Mouse (Mus musculus): ENCODE measurements around the gene Rhbdd3. TPM values are rescaled to one million over a fixed set of nuclear protein-coding genes. Genes with fewer than 3 reads are reported as not detected.
A peak's percentile ranks its signal among the peaks of the same experiment; 100 is the strongest.

The Rhbdd3 gene
- polyA plus RNA-seq, 1 experiment from 2014 or later: 11.1 TPM

DNA sequence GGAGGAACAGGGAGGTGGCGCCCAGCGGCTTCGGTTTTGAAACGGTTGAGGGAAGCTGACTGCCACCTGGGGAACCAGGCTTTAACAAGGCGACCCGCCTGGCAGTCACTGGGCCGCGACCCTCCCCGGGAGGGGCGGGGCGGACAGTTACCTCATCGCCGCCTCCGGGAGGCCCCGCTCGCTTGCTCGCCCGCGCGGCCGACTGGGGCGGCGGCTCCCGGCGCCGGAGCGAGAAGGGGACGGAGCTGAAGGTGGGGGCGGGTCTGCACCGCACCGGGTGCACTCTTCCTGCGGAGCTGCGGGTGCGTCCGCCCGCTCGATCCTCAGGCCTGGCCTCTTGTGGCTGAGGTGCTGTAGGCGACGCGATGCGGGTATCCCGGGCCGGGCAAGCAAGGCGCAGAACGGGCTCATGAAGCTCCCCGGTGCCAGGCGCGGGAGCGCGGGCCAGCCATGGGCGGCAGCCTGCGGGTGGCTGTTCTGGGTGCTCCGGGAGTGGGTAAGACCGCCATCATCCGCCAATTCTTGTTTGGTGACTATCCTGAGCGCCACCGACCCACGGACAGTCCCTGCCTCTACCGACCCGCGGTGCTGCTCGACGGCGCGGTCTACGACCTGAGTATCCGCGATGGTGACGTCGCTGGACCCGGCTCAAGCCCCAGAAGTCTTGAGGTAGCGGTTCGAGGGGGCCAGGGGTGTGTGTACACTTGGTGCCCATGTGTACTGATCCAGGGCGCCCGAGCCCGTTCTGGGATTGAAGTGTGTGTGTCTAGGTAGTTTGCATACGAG, 40.7 kb upstream of the Rhbdd3 start, which contains the start of gene Rasl10a:
Rasl10a (plus strand) TSS at position 273 of the 786 bp plus-strand sequence.
- 2% methylated on average over 63 of the region's 77 CpGs for WGBS (ENCODE audit: insufficient replicate concordance)

DNA sequence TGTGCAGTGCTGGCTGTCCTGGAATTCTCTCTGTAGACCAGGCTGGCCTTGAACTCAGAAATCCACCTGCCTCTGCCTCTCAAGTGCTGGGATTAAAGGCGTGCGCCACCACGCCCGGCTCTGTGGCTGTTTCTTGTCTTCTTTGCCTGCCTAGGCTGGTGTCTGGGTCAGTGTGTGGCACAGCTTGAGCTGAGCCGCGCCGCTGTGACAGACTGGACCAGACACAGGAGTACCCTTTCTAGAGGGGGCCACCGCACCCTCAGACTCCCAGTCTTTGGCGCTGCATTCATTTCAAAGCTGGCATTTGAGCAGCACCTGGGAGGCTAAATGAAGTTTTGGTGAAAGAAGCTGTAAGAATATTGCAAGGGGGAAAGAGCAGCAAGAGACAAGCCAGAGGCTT, 39.9 kb upstream of the Rhbdd3 start:
- WGBS (ENCODE audit: insufficient replicate concordance): 34% methylated on average over 9 of the region's 9 CpGs
- H3K4me3 ChIP-seq (ENCODE audit: low read depth, low read length): no peak overlapping the region
- no peak overlapping the region for H3K27ac ChIP-seq (ENCODE audit: low read length)
- peaks cover 87% of the 10 kb centered on the region for H3K27me3 ChIP-seq (ENCODE audit: control insufficient read depth, insufficient read depth, low read depth, low read length)
- no peak overlapping the region for H3K9ac ChIP-seq (ENCODE audit: low read depth, low read length)
- H3K4me2 ChIP-seq (ENCODE audit: low read depth, low read length): peak overlapping the region; percentile 61; the same call in 1 of the 2 replicates
- H3K4me1 ChIP-seq (ENCODE audit: control insufficient read depth, low read depth, low read length): peaks cover 21% of the 10 kb centered on the region
- H3K36me3 ChIP-seq (ENCODE audit: control insufficient read depth, insufficient read depth): no peaks in the 10 kb centered on the region
- no peak for ATAC-seq (ENCODE audit: low read depth)
- H3K9me3 ChIP-seq (replicated peaks; ENCODE audit: control insufficient read depth, low read length): no peaks in the 10 kb centered on the region

More for the DNA sequence above, 40.7 kb upstream of the Rhbdd3 start, which contains the start of gene Rasl10a:
- H3K27ac ChIP-seq (ENCODE audit: low read length): no peak within 1 kb of the TSS
- H3K4me3 ChIP-seq (ENCODE audit: low read depth, low read length): peak within 1 kb of the TSS; percentile 48
- no peak within 1 kb of the TSS for H3K9ac ChIP-seq (ENCODE audit: low read depth, low read length)
- H3K4me1 ChIP-seq (ENCODE audit: control insufficient read depth, low read depth, low read length): peaks cover 21% of the 10 kb centered on the region
- H3K4me2 ChIP-seq (ENCODE audit: low read depth, low read length): peak within 1 kb of the TSS; percentile 61
- no peaks in the 10 kb centered on the region for H3K36me3 ChIP-seq (ENCODE audit: control insufficient read depth, insufficient read depth)
- H3K27me3 ChIP-seq (ENCODE audit: control insufficient read depth, insufficient read depth, low read depth, low read length): peaks cover 79% of the 10 kb centered on the region
- H3K9me3 ChIP-seq (replicated peaks; ENCODE audit: control insufficient read depth, low read length): no peaks in the 10 kb centered on the region
- no peak for ATAC-seq (ENCODE audit: low read depth)

DNA sequence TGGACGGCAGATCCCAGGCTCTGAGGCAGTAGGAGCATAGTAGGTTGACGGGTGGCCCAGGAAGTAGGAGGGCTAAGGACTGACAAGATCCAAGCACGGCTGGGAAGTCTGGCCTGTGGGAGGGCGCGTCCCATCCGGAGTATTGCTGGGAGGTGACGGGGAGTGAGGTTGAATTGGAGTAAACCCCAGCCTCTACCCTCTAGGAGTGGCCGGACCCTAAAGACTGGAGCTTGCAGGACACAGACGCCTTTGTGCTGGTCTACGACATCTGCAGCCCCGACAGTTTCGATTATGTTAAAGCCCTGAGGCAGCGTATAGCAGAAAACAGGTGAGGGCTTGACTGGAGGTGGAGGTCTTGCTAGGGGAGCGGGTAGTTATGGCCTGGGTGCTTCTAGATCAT, 39.5 kb upstream of the Rhbdd3 start:
- Histone ChIP-seq H3K4me1 (ENCODE audit: control insufficient read depth, low read depth, low read length) (peaks cover 24% of the 10 kb centered on the region), H3K4me2 (ENCODE audit: low read depth, low read length) (no peak overlapping the region), H3K9ac (ENCODE audit: low read depth, low read length) (no peak overlapping the region), H3K36me3 (ENCODE audit: control insufficient read depth, insufficient read depth) (no peaks in the 10 kb centered on the region), H3K9me3 (replicated peaks; ENCODE audit: control insufficient read depth, low read length) (no peaks in the 10 kb centered on the region), H3K27me3 (ENCODE audit: control insufficient read depth, insufficient read depth, low read depth, low read length) (peaks cover 91% of the 10 kb centered on the region), H3K4me3 (ENCODE audit: low read depth, low read length) (no peak overlapping the region), H3K27ac (ENCODE audit: low read length) (no peak overlapping the region)
- ATAC-seq (ENCODE audit: low read depth): no peak
- 23% methylated on average over 14 of the region's 14 CpGs for WGBS (ENCODE audit: insufficient replicate concordance)

DNA sequence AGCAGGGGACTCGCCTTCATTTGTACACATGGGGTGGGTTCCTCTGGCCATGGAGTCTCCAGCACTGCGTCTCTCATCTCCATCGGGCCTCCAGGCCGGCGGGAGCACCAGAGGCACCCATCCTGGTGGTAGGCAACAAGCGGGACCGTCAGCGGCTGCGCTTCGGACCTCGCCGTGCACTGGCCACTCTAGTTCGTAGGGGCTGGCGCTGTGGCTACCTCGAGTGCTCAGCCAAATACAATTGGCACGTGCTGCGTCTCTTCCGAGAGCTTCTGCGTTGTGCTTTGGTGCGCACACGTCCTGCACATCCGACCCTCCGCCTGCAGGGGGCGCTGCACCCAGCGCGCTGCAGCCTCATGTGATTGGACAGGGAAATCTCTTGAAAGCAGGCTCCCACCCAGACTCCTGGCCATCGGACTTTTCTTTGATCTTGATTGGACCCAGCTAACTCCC, 39.0 kb upstream of the Rhbdd3 start:
- no peaks in the 10 kb centered on the region for H3K36me3 ChIP-seq (ENCODE audit: control insufficient read depth, insufficient read depth)
- 8% methylated on average over 27 of the region's 27 CpGs for WGBS (ENCODE audit: insufficient replicate concordance)
- H3K4me2 ChIP-seq (ENCODE audit: low read depth, low read length): no peak overlapping the region
- no peaks in the 10 kb centered on the region for H3K9me3 ChIP-seq (replicated peaks; ENCODE audit: control insufficient read depth, low read length)
- peaks cover 96% of the 10 kb centered on the region for H3K27me3 ChIP-seq (ENCODE audit: control insufficient read depth, insufficient read depth, low read depth, low read length)
- H3K27ac ChIP-seq (ENCODE audit: low read length): no peak overlapping the region
- H3K4me1 ChIP-seq (ENCODE audit: control insufficient read depth, low read depth, low read length): peaks cover 29% of the 10 kb centered on the region
- H3K9ac ChIP-seq (ENCODE audit: low read depth, low read length): no peak overlapping the region
- ATAC-seq (ENCODE audit: low read depth): no peak
- no peak overlapping the region for H3K4me3 ChIP-seq (ENCODE audit: low read depth, low read length)

DNA sequence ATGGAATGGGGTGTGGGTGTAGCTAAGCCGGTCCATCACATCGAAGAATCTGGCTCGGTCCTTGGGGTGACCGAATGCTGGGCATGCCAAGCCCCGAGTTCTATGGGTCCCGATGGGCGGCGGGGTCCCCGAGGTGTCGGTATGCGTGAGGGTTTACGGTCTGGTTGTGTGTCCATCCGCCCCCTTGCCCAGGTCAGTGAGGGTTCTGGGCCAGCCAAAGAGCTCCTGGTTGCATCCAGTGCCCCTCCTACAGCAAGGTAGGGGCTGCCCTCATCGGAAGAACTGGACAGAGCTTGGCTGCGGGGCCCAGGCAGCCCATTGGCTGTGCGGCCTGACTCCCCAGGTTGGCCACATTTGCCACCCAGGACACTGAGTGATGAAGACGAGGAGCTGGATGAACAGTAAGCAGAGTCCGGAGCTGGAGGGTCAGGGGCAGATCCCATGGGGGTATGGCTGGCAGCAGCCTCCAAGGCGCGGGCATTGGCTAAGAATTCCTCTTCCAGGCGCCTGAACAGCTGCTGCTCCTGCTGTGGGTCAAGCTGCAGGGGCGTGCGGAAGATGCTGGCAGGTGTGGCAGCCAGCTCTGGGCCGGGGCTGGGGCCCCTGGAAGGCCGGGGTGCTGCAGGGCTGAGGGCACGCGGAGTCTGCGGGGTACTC, 37.8 kb upstream of the Rhbdd3 start:
- Histone ChIP-seq H3K4me1 (ENCODE audit: control insufficient read depth, low read depth, low read length) (peaks cover 37% of the 10 kb centered on the region), H3K27me3 (ENCODE audit: control insufficient read depth, insufficient read depth, low read depth, low read length) (peaks cover 89% of the 10 kb centered on the region), H3K9me3 (replicated peaks; ENCODE audit: control insufficient read depth, low read length) (no peaks in the 10 kb centered on the region), H3K4me3 (ENCODE audit: low read depth, low read length) (no peak overlapping the region; the same call in 1 of the 2 replicates), H3K27ac (ENCODE audit: low read length) (no peak overlapping the region), H3K36me3 (ENCODE audit: control insufficient read depth, insufficient read depth) (no peaks in the 10 kb centered on the region), H3K4me2 (ENCODE audit: low read depth, low read length) (peak overlapping the region; percentile 61), H3K9ac (ENCODE audit: low read depth, low read length) (no peak overlapping the region; the same call in 1 of the 2 replicates)
- no peak for ATAC-seq (ENCODE audit: low read depth)
- WGBS (ENCODE audit: insufficient replicate concordance): 61% methylated on average over 28 of the region's 28 CpGs

DNA sequence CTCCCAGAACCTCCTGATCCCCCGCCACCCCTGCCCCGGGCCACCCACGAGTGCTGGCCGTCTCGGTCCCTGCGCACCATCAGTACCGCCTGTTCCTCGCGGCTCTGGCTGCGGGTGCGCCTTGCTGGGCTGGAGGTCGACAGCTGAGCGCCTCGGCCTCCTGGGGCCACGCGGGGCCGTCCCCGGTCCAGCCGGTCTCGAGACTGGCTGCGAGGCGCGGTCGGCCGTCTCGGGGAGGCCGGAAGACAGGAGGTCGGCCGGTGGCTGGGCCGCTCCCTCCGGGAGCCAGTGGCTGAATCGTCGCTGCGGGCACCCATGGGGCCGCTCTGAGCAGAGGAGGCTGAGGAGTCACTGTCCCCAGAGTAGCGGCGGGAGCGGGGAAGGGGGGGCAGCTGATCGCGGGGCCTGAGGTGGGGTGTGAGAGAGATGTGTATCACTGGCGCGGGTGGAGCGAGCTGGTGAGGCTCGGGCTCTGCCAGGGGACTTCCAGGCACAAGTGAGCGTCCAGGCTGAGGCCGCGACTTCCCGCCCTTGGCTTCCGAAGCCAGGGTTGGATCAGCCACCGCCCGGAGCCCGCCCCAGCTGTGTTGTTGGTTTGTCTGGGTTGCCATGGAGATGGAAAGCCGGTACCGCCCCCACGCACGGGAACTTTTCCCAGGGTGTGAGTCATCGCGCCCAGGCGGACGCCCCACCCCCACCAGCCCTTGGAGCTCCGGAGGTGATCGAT, 37.1 kb upstream of the Rhbdd3 start:
- H3K27ac ChIP-seq (ENCODE audit: low read length): no peak overlapping the region
- H3K4me1 ChIP-seq (ENCODE audit: control insufficient read depth, low read depth, low read length): peaks cover 37% of the 10 kb centered on the region
- peak overlapping the region; percentile 18; the same call in 1 of the 2 replicates for H3K9ac ChIP-seq (ENCODE audit: low read depth, low read length)
- H3K36me3 ChIP-seq (ENCODE audit: control insufficient read depth, insufficient read depth): no peaks in the 10 kb centered on the region
- WGBS (ENCODE audit: insufficient replicate concordance): 5% methylated on average over 62 of the region's 62 CpGs
- H3K27me3 ChIP-seq (ENCODE audit: control insufficient read depth, insufficient read depth, low read depth, low read length): peaks cover 82% of the 10 kb centered on the region
- H3K4me3 ChIP-seq (ENCODE audit: low read depth, low read length): peak overlapping the region; percentile 45
- ATAC-seq (ENCODE audit: low read depth): peak; percentile 37
- peak overlapping the region; percentile 61 for H3K4me2 ChIP-seq (ENCODE audit: low read depth, low read length)
- no peaks in the 10 kb centered on the region for H3K9me3 ChIP-seq (replicated peaks; ENCODE audit: control insufficient read depth, low read length)

DNA sequence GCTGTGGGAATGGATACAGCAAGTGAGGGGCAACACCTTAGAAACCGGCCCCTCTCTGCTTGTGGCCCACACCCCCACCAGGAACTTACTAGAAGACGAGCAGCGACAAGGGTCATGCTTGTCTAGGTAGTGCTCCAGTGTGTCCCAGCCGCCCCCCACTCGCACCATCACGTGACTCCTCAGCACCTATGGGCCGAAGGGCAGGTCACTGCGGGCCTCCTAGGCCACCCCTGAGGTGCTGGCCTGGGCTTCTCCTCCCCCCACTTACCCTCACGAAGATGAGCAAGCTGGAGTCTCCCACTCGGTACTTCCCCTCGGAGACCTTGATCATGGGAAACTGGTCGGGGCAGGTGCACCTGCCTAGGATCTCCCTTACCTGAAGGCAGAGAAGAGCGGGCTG, 36.4 kb upstream of the Rhbdd3 start:
- no peaks in the 10 kb centered on the region for H3K36me3 ChIP-seq (ENCODE audit: control insufficient read depth, insufficient read depth)
- peaks cover 37% of the 10 kb centered on the region for H3K4me1 ChIP-seq (ENCODE audit: control insufficient read depth, low read depth, low read length)
- peak overlapping the region; percentile 61 for H3K4me2 ChIP-seq (ENCODE audit: low read depth, low read length)
- peaks cover 74% of the 10 kb centered on the region for H3K27me3 ChIP-seq (ENCODE audit: control insufficient read depth, insufficient read depth, low read depth, low read length)
- no peak overlapping the region for H3K27ac ChIP-seq (ENCODE audit: low read length)
- ATAC-seq (ENCODE audit: low read depth): no peak
- H3K9me3 ChIP-seq (replicated peaks; ENCODE audit: control insufficient read depth, low read length): no peaks in the 10 kb centered on the region
- WGBS (ENCODE audit: insufficient replicate concordance): 30% methylated on average over 13 of the region's 13 CpGs
- H3K9ac ChIP-seq (ENCODE audit: low read depth, low read length): peak overlapping the region; percentile 18; the same call in 1 of the 2 replicates
- peak overlapping the region; percentile 45 for H3K4me3 ChIP-seq (ENCODE audit: low read depth, low read length)

DNA sequence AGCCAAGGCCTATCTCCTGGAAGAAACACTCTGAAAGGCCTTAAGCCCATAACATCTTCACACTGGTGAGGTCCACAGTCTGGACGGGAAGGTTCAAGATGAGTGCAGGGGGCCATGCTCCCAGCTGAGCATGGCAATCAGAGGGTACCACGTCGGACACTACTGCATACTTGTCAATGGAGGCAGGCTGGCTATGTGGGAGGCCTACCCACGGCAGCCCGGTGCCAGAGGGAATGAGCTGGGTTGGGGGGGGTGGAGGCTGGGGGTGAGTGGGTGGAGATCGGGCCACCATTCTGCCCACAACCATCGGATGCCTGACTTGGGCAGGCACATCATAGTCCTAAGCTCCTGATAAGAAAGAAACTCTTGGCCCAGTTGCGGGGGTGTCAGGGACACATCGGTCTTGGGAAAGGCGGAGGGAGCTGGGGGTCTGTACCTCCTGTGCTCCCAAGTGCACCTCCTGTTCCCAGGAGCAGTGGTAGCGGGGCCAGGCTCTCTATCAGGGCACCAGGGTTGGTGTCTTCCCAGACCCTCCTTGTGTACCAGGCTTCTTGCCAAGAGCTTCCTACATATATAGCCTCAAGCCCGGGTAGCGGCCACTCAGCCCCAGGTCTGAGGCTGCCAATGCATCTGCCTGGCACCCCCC, 35.7 kb upstream of the Rhbdd3 start:
- Histone ChIP-seq H3K4me2 (ENCODE audit: low read depth, low read length) (no peak overlapping the region), H3K4me3 (ENCODE audit: low read depth, low read length) (no peak overlapping the region), H3K9ac (ENCODE audit: low read depth, low read length) (no peak overlapping the region), H3K36me3 (ENCODE audit: control insufficient read depth, insufficient read depth) (peaks cover under 1% of the 10 kb centered on the region; the same call in 1 of the 2 replicates), H3K27me3 (ENCODE audit: control insufficient read depth, insufficient read depth, low read depth, low read length) (peaks cover 68% of the 10 kb centered on the region), H3K27ac (ENCODE audit: low read length) (no peak overlapping the region), H3K9me3 (replicated peaks; ENCODE audit: control insufficient read depth, low read length) (no peaks in the 10 kb centered on the region), H3K4me1 (ENCODE audit: control insufficient read depth, low read depth, low read length) (peaks cover 37% of the 10 kb centered on the region)
- WGBS (ENCODE audit: insufficient replicate concordance): 59% methylated on average over 13 of the region's 13 CpGs
- no peak for ATAC-seq (ENCODE audit: low read depth)

All from liver, embryonic 16.5 days (tissue).